Mouse (Mus musculus) forebrain, postnatal 0 days (tissue): Measurements from ENCODE around the gene Rab44. TPM values are rescaled to one million over a fixed set of nuclear protein-coding genes. Genes with fewer than 3 reads are reported as not detected.
A peak's percentile ranks its signal among the peaks of the same experiment; 100 is the strongest.

ENCODE experiments used
- ATAC-seq: fragments of 200-750 bp; cut with Nextera tagmentation; 2 replicates; pipeline ENCODE4 v1.8.0; 2017; ENCODE audit warnings: mild to moderate bottlenecking, moderate library complexity
- DNase-seq: peaks from one replicate; pipeline ENCODE4 v3.0.0-alpha.2; 2015
- H3K27ac ChIP-seq: fragments of 300-500 bp; sonication (generic); 2 replicates; pipeline ENCODE4 v1.5.1; 2014; ENCODE audit warnings: low read depth, mild to moderate bottlenecking, antibody characterized with exemption, low read length, moderate library complexity, mixed read lengths
- H3K27me3 ChIP-seq: fragments of 300-500 bp; sonication (generic); 2 replicates; pipeline ENCODE4 v1.6.1; 2014; ENCODE audit warnings: mild to moderate bottlenecking, low read length, mixed read lengths; ENCODE audit not compliant: insufficient read depth
- H3K36me3 ChIP-seq: fragments of 300-500 bp; sonication (generic); 2 replicates; pipeline ENCODE4 v1.6.1; 2014; ENCODE audit warnings: mild to moderate bottlenecking, moderate library complexity; ENCODE audit not compliant: insufficient read depth
- H3K4me1 ChIP-seq: fragments of 300-500 bp; sonication (generic); 2 replicates; pipeline ENCODE4 v1.6.1; 2014; ENCODE audit warnings: antibody characterized with exemption; ENCODE audit not compliant: insufficient read depth
- H3K4me2 ChIP-seq: fragments of 300-500 bp; sonication (generic); 2 replicates; pipeline ENCODE4 v1.6.1; 2014; ENCODE audit warnings: low read depth, mild to moderate bottlenecking, moderate library complexity
- H3K4me3 ChIP-seq: fragments of 300-500 bp; sonication (generic); 2 replicates; pipeline ENCODE4 v1.5.1; 2014; ENCODE audit warnings: low read depth, low read length, mixed read lengths
- H3K9ac ChIP-seq: fragments of 300-500 bp; sonication (generic); 2 replicates; pipeline ENCODE4 v1.6.1; 2014; ENCODE audit warnings: mild to moderate bottlenecking
- H3K9me3 ChIP-seq: fragments of 300-500 bp; sonication (generic); 2 replicates; pipeline ENCODE4 v1.6.1; 2016; ENCODE audit warnings: low read length
- CTCF ChIP-seq: sonication (generic); IDR thresholded peaks from 2 replicates; pipeline ENCODE4 v1.5.1; 2016; ENCODE audit warnings: antibody characterized with exemption, control low read depth, low read depth
- WGBS: fragments of 180-500 bp; shearing (Covaris S2); extraction: QIAGEN DNeasy Blood & Tissue Kit; methylation state at CpG from one replicate; pipeline ENCODE4 v1.1.7; 2014; 5-methylcytosine and 5-hydroxymethylcytosine counted together
- polyA plus RNA-seq: library from polyadenylated mRNA; unstranded; fragments of >200 nt; fragmentation: Nextera tagmentation; extraction: Ambion mirVana; gene quantifications from 2 replicates; pipeline ENCODE4 v1.2.1, GENCODE M21; 2015
- total RNA-seq: library from RNA; depleted of rRNA; stranded (reverse); fragments of >200 nt; gene quantifications from 2 replicates; pipeline ENCODE4 v1.2.3, GENCODE M21; 2014

Rab44 gene
- total and polyA plus RNA-seq, 2 experiments from 2014 or later, result not detected

GRCm38 (mm10) chr17:29156866-29157265 lies 42.9 kb downstream of the Rab44 start:
- no peak for ATAC-seq
- WGBS, result 92% methylated on average over 8 of the region's 8 CpGs
- H3K27me3 ChIP-seq, result no peaks in the 10 kb centered on the region
- no peak overlapping the region for H3K27ac ChIP-seq
- no peak for DNase-seq
- TF ChIP-seq CTCF, result no peak
- H3K4me2 ChIP-seq, result no peak overlapping the region
- no peak overlapping the region for H3K9ac ChIP-seq
- no peak overlapping the region for H3K4me3 ChIP-seq
- H3K36me3 ChIP-seq, result no peaks in the 10 kb centered on the region
- no peaks in the 10 kb centered on the region for H3K9me3 ChIP-seq
- 0 out of 2 replicates have a peak, but pooled peaks cover 4% of the 10 kb centered on the region for H3K4me1 ChIP-seq

GRCm38 (mm10) chr17:29158899-29159298 lies 45.0 kb downstream of the Rab44 start:
- ATAC-seq (no peak), DNase-seq (no peak)
- Histone ChIP-seq H3K27me3 (no peaks in the 10 kb centered on the region), H3K27ac (no peak overlapping the region), H3K4me2 (no peak overlapping the region), H3K36me3 (no peaks in the 10 kb centered on the region), H3K9me3 (no peaks in the 10 kb centered on the region), H3K9ac (no peak overlapping the region), H3K4me1 (0 out of 2 replicates have a peak, but pooled peaks cover 4% of the 10 kb centered on the region), H3K4me3 (no peak overlapping the region)
- WGBS, result 93% methylated on average over 15 of the region's 15 CpGs
- TF ChIP-seq CTCF, result no peak

GRCm38 (mm10) chr17:29159320-29159719 lies 45.4 kb downstream of the Rab44 start:
- DNase-seq (no peak), ATAC-seq (no peak)
- Histone ChIP-seq H3K4me3 (no peak overlapping the region), H3K36me3 (no peaks in the 10 kb centered on the region), H3K27ac (no peak overlapping the region), H3K27me3 (no peaks in the 10 kb centered on the region), H3K4me2 (no peak overlapping the region), H3K9me3 (no peaks in the 10 kb centered on the region), H3K9ac (no peak overlapping the region), H3K4me1 (0 out of 2 replicates have a peak, but pooled peaks cover 4% of the 10 kb centered on the region)
- TF ChIP-seq CTCF, result no peak
- 89% methylated on average over 5 of the region's 5 CpGs for WGBS

- DNase-seq (no peak), ATAC-seq (no peak)
- Histone ChIP-seq H3K9me3 (no peaks in the 10 kb centered on the region), H3K9ac (no peak overlapping the region), H3K4me1 (0 out of 2 replicates have a peak, but pooled peaks cover 8% of the 10 kb centered on the region), H3K4me2 (no peak overlapping the region), H3K27me3 (no peaks in the 10 kb centered on the region), H3K27ac (no peak overlapping the region), H3K36me3 (no peaks in the 10 kb centered on the region), H3K4me3 (no peak overlapping the region)
- WGBS, result 87% methylated on average over 16 of the region's 16 CpGs
- no peak for TF ChIP-seq CTCF
These were observed 46.0 kb downstream of the Rab44 start for GRCm38 (mm10) chr17:29159743-29160455.

GRCm38 (mm10) chr17:29162334-29162733 lies 48.4 kb downstream of the Rab44 start:
- DNase-seq (no peak), ATAC-seq (no peak)
- Histone ChIP-seq H3K9ac (no peak overlapping the region), H3K4me1 (0 out of 2 replicates have a peak, but pooled peaks cover 4% of the 10 kb centered on the region), H3K27ac (no peak overlapping the region), H3K4me2 (no peak overlapping the region), H3K9me3 (no peaks in the 10 kb centered on the region), H3K27me3 (no peaks in the 10 kb centered on the region), H3K4me3 (no peak overlapping the region), H3K36me3 (peaks cover under 1% of the 10 kb centered on the region; the same call in 1 of the 2 replicates)
- TF ChIP-seq CTCF, result no peak
- WGBS, result 93% methylated on average over 13 of the region's 13 CpGs

- no peak overlapping the region for H3K4me3 ChIP-seq
- H3K36me3 ChIP-seq, result peaks cover 3% of the 10 kb centered on the region; the same call in 1 of the 2 replicates
- H3K9ac ChIP-seq, result no peak overlapping the region
- no peaks in the 10 kb centered on the region for H3K9me3 ChIP-seq
- H3K4me1 ChIP-seq, result 0 out of 2 replicates have a peak, but pooled peaks cover 4% of the 10 kb centered on the region
- DNase-seq (no peak), ATAC-seq (no peak)
- 13% methylated on average over 17 of the region's 17 CpGs for WGBS
- no peak overlapping the region for H3K4me2 ChIP-seq
- H3K27me3 ChIP-seq, result no peaks in the 10 kb centered on the region
- TF ChIP-seq CTCF, result no peak
- H3K27ac ChIP-seq, result no peak overlapping the region; the same call in 1 of the 2 replicates
These were observed 50.6 kb downstream of the Rab44 start for GRCm38 (mm10) chr17:29164469-29165111.

GRCm38 (mm10) chr17:29165452-29165851 lies 51.5 kb downstream of the Rab44 start:
- H3K4me2 ChIP-seq, result no peak overlapping the region
- no peak overlapping the region for H3K9ac ChIP-seq
- no peak overlapping the region for H3K27ac ChIP-seq
- H3K36me3 ChIP-seq, result peaks cover 3% of the 10 kb centered on the region; the same call in 1 of the 2 replicates
- DNase-seq (no peak), ATAC-seq (peak; percentile 51; the same call in 1 of the 2 replicates)
- H3K9me3 ChIP-seq, result no peaks in the 10 kb centered on the region
- WGBS, result 10% methylated on average over 6 of the region's 6 CpGs
- H3K4me3 ChIP-seq, result no peak overlapping the region
- no peak for TF ChIP-seq CTCF
- H3K4me1 ChIP-seq, result 0 out of 2 replicates have a peak, but pooled peaks cover 4% of the 10 kb centered on the region
- H3K27me3 ChIP-seq, result no peaks in the 10 kb centered on the region
